In genomic region chr1:72243656-72244316, GRCm38 (mm10) we compare ENCODE assay signal across 7 mouse cellular contexts. TPM values are rescaled to one million over a fixed set of nuclear protein-coding genes. Genes with fewer than 3 reads are reported as not detected.
DNase-seq lines count a peak whose midpoint lies in the region; ATAC-seq and TF ChIP-seq lines count a peak whose summit lies in the region.

No protein-coding gene starts in this region.

- H3K9ac ChIP-seq in embryonic facial prominence, embryonic 11.5 days (replicated peaks; ENCODE audit: low read length): peak overlapping the region; percentile 90
- peak overlapping the region; percentile 72 for H3K9ac ChIP-seq in limb, embryonic 12.5 days (replicated peaks)
- H3K9ac ChIP-seq in midbrain, embryonic 15.5 days: peak overlapping the region; percentile 73

- peak overlapping the region; percentile 59 for H3K4me2 ChIP-seq in embryonic facial prominence, embryonic 11.5 days (ENCODE audit: low read depth, low read length)
- peak overlapping the region; percentile 63 for H3K4me2 ChIP-seq in limb, embryonic 12.5 days
- H3K4me2 ChIP-seq in midbrain, embryonic 15.5 days: peak overlapping the region; percentile 57

- no peaks in the 10 kb centered on the region for H3K9me3 ChIP-seq in embryonic facial prominence, embryonic 11.5 days (replicated peaks; ENCODE audit: control insufficient read depth, low read length)
- no peaks in the 10 kb centered on the region for H3K9me3 ChIP-seq in limb, embryonic 12.5 days
- no peaks in the 10 kb centered on the region for H3K9me3 ChIP-seq in midbrain, embryonic 15.5 days

- H3K4me3 ChIP-seq in embryonic facial prominence, embryonic 11.5 days (ENCODE audit: low read depth, low read length): peak overlapping the region; percentile 36
- peak overlapping the region; percentile 90 for H3K4me3 ChIP-seq in kidney, adult 2 months (ENCODE audit: insufficient read depth, low read depth, low read length)
- H3K4me3 ChIP-seq in limb, embryonic 12.5 days (replicated peaks): peak overlapping the region; percentile 43
- peak overlapping the region; percentile 50 for H3K4me3 ChIP-seq in midbrain, embryonic 15.5 days
- H3K4me3 ChIP-seq in spleen, adult 2 months (ENCODE audit: extremely low read depth, insufficient read depth, insufficient read length): peak overlapping the region; percentile 76

- peak overlapping the region; percentile 94 for H3K27ac ChIP-seq in embryonic facial prominence, embryonic 11.5 days (replicated peaks; ENCODE audit: low read depth, low read length)
- peak overlapping the region; percentile 100 for H3K27ac ChIP-seq in kidney, adult 2 months (ENCODE audit: insufficient read depth, low read depth, low read length)
- peak overlapping the region; percentile 98 for H3K27ac ChIP-seq in limb, embryonic 12.5 days
- H3K27ac ChIP-seq in midbrain, embryonic 15.5 days: peak overlapping the region; percentile 96
- H3K27ac ChIP-seq in spleen, adult 2 months (ENCODE audit: insufficient read depth, low read length): peak overlapping the region; percentile 99

- H3K27me3 ChIP-seq in embryonic facial prominence, embryonic 11.5 days (ENCODE audit: control insufficient read depth, insufficient read depth, low read length): no peaks in the 10 kb centered on the region
- no peaks in the 10 kb centered on the region for H3K27me3 ChIP-seq in kidney, adult 2 months (replicated peaks; ENCODE audit: control insufficient read depth, insufficient read depth, low read length)
- H3K27me3 ChIP-seq in limb, embryonic 12.5 days: no peaks in the 10 kb centered on the region
- H3K27me3 ChIP-seq in midbrain, embryonic 15.5 days (replicated peaks): no peaks in the 10 kb centered on the region
- no peaks in the 10 kb centered on the region for H3K27me3 ChIP-seq in spleen, adult 2 months (ENCODE audit: control insufficient read depth, insufficient read depth, low read length)

- DNase-seq in adrenal gland, postnatal 14 days: peak; percentile 98
- peak; percentile 96 for DNase-seq in embryonic facial prominence, embryonic 11.5 days (ENCODE audit: low spot score)
- peak; percentile 96 to 98 for DNase-seq in heart, adult 18-20 months
- peak; percentile 98 for DNase-seq in kidney, adult 2 months
- peak; percentile 93 to 95 for DNase-seq in spleen, adult 2 months (ENCODE audit: low read depth in 1 of 2, low spot score in 2 of 2)

- peak; percentile 89 for TF ChIP-seq POLR2A in kidney, adult 2 months (IDR thresholded peaks at IDR 0.05; ENCODE audit: low read depth, low read length)
- peak; percentile 88 for TF ChIP-seq POLR2A in spleen, adult 2 months (IDR thresholded peaks at IDR 0.05; ENCODE audit: low read depth, low read length)

- no peak for TF ChIP-seq CTCF in kidney, adult 2 months (conservative IDR thresholded peaks at IDR 0.05; ENCODE audit: insufficient read depth, insufficient read length, low read depth, low read length)
- TF ChIP-seq CTCF in spleen, adult 2 months (IDR thresholded peaks at IDR 0.05; ENCODE audit: extremely low read depth, insufficient read depth, insufficient read length, insufficient replicate concordance): no peak; the same call in 1 of the 2 replicates

- no peaks in the 10 kb centered on the region for H3K36me3 ChIP-seq in embryonic facial prominence, embryonic 11.5 days (replicated peaks; ENCODE audit: control insufficient read depth, insufficient read depth, low read depth, low read length)
- no peaks in the 10 kb centered on the region for H3K36me3 ChIP-seq in kidney, adult 2 months (ENCODE audit: control insufficient read depth, insufficient read depth, low read length)
- H3K36me3 ChIP-seq in limb, embryonic 12.5 days: no peaks in the 10 kb centered on the region
- no peaks in the 10 kb centered on the region for H3K36me3 ChIP-seq in midbrain, embryonic 15.5 days (replicated peaks)
- H3K36me3 ChIP-seq in spleen, adult 2 months (ENCODE audit: control insufficient read depth, insufficient read depth, low read length): no peaks in the 10 kb centered on the region

- under 1% methylated on average over 45 of the region's 47 CpGs for WGBS in embryonic facial prominence, embryonic 11.5 days
- under 1% methylated on average over 47 of the region's 47 CpGs for WGBS in kidney, adult 2 months
- under 1% methylated on average over 47 of the region's 47 CpGs for whole genome bisulfite sequencing in limb, embryonic 12.5 days
- under 1% methylated on average over 47 of the region's 47 CpGs for WGBS in midbrain, embryonic 15.5 days
- WGBS in spleen, adult 2 months: under 1% methylated on average over 46 of the region's 47 CpGs

- no peaks in the 10 kb centered on the region for H3K4me1 ChIP-seq in embryonic facial prominence, embryonic 11.5 days (ENCODE audit: control insufficient read depth, insufficient read depth, low read length)
- H3K4me1 ChIP-seq in kidney, adult 2 months (ENCODE audit: control insufficient read depth, insufficient read depth, low read length): no peaks in the 10 kb centered on the region; the same call in 1 of the 2 replicates
- H3K4me1 ChIP-seq in limb, embryonic 12.5 days (replicated peaks): no peaks in the 10 kb centered on the region
- H3K4me1 ChIP-seq in midbrain, embryonic 15.5 days: 0 out of 2 replicates have a peak, but pooled peaks cover 3% of the 10 kb centered on the region
- H3K4me1 ChIP-seq in spleen, adult 2 months (ENCODE audit: control insufficient read depth, insufficient read depth, insufficient read length): no peaks in the 10 kb centered on the region

- ATAC-seq in embryonic facial prominence, embryonic 11.5 days (replicated peaks; ENCODE audit: insufficient number of reproducible peaks, low FRiP score, low TSS enrichment, low read depth): peak; percentile 91
- ATAC-seq in limb, embryonic 12.5 days (ENCODE audit: insufficient number of reproducible peaks, insufficient read depth, low FRiP score, low TSS enrichment, low read depth): peak; percentile 92
- peak; percentile 95 for ATAC-seq in midbrain, embryonic 15.5 days (replicated peaks)

RNA-seq across cellular contexts. Expression of gene Mreg, which starts 31.7 kb away (rescaled TPM):
- total RNA-seq in adrenal gland, postnatal 14 days (2021): 7.5 and 8.0 TPM in 2 replicates
- 24.2 and 24.7 TPM in 2 replicates for polyA plus RNA-seq in embryonic facial prominence, embryonic 11.5 days (2014; fragmentation: Nextera tagmentation; extraction: Ambion mirVana)
- total RNA-seq in heart, adult 18-20 months (2021): 10 to 100 TPM; 36.9 to 39.7 TPM
- 2.3 and 3.2 TPM in 2 replicates for polyA plus RNA-seq in kidney, adult 2 months (2012; rRNA removed)
- 2.4 and 2.8 TPM in 2 replicates for polyA plus RNA-seq in limb, embryonic 12.5 days (2016; fragmentation: Nextera tagmentation; extraction: Ambion mirVana)
- polyA plus RNA-seq in midbrain, embryonic 15.5 days (2015; fragmentation: Nextera tagmentation; extraction: Ambion mirVana): 1.7 and 2.2 TPM in 2 replicates
- 5.6 and 8.6 TPM in 2 replicates for polyA plus RNA-seq in spleen, adult 2 months (2012; rRNA removed)

RNA-seq across cellular contexts. Expression of gene Pecr, which starts 40.3 kb away (rescaled TPM):
- 35.9 and 56.7 TPM in 2 replicates for total RNA-seq in adrenal gland, postnatal 14 days (2021)
- polyA plus RNA-seq in embryonic facial prominence, embryonic 11.5 days (2014; fragmentation: Nextera tagmentation; extraction: Ambion mirVana): 23.0 and 23.3 TPM in 2 replicates
- total RNA-seq in heart, adult 18-20 months (2021): 10 to 100 TPM; 13.4 to 13.6 TPM
- 215 and 254 TPM in 2 replicates for polyA plus RNA-seq in kidney, adult 2 months (2012; rRNA removed)
- polyA plus RNA-seq in limb, embryonic 12.5 days (2016; fragmentation: Nextera tagmentation; extraction: Ambion mirVana): 30.1 and 31.4 TPM in 2 replicates
- 5.7 and 5.8 TPM in 2 replicates for polyA plus RNA-seq in midbrain, embryonic 15.5 days (2015; fragmentation: Nextera tagmentation; extraction: Ambion mirVana)
- polyA plus RNA-seq in spleen, adult 2 months (2012; rRNA removed): 2.0 and 2.8 TPM in 2 replicates

RNA-seq across cellular contexts. Expression of gene Tmem169, which starts 40.4 kb away (rescaled TPM):
- total RNA-seq in adrenal gland, postnatal 14 days (2021): 1.3 and 2.3 TPM in 2 replicates
- polyA plus RNA-seq in embryonic facial prominence, embryonic 11.5 days (2014; fragmentation: Nextera tagmentation; extraction: Ambion mirVana): 7.0 and 7.3 TPM in 2 replicates
- not detected for total RNA-seq in heart, adult 18-20 months (2021)
- 4.2 and 5.9 TPM in 2 replicates for polyA plus RNA-seq in kidney, adult 2 months (2012; rRNA removed)
- polyA plus RNA-seq in limb, embryonic 12.5 days (2016; fragmentation: Nextera tagmentation; extraction: Ambion mirVana): 5.5 and 6.3 TPM in 2 replicates
- 37.8 and 41.1 TPM in 2 replicates for polyA plus RNA-seq in midbrain, embryonic 15.5 days (2015; fragmentation: Nextera tagmentation; extraction: Ambion mirVana)
- 0.02 TPM in 1 of 2 replicates, not detected in the other for polyA plus RNA-seq in spleen, adult 2 months (2012; rRNA removed)

Comparison
In these comparisons a context has a peak if more than half of its experiments do, and no peak if none do; other contexts are left out.
1. Peak in every context shown above with its lines: DNase-seq, ATAC-seq, H3K4me3 ChIP-seq and H3K27ac ChIP-seq.
2. H3K4me3 ChIP-seq: peak in every context shown above with its lines; median percentile 90 in kidney, adult 2 months; 76 in spleen, adult 2 months; 50 in midbrain, embryonic 15.5 days; 43 in limb, embryonic 12.5 days; 36 in embryonic facial prominence, embryonic 11.5 days.